Mouse (Mus musculus) ES-Bruce4 (cell line): ENCODE data around the gene Olfr669.

ENCODE experiments used
- CTCF ChIP-seq: IDR thresholded peaks from one replicate; pipeline ENCODE4 v1.8.1; 2011; ENCODE audit warnings: low read depth, low read length
- EP300 ChIP-seq: IDR thresholded peaks from 2 replicates; pipeline ENCODE4 v1.6.1; 2011; ENCODE audit warnings: low read depth, low read length; ENCODE audit not compliant: insufficient read depth
- POLR2A ChIP-seq: IDR thresholded peaks from one replicate; pipeline ENCODE4 v1.8.1; 2011; ENCODE audit warnings: low read length; ENCODE audit not compliant: insufficient read depth

DNA sequence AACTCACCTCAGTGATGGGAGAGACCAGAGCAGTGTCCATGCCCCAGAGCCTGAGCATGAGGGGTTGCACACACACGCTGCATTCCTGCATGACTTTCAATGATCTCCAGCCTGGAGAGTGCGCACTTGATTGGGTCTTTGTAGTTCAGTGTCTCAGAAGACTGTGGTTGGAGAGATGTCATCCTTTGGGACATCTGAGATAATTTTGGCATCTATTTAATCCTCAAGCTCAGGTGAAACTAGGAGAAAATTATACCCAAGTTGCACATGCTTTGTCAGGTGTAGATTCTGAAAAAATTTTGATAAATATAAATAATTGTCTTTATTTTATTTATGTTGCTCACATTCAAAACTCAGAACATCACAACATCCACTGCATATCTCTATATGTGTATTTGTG, 38.2 kb upstream of the Olfr669 start, which contains the start of gene Olfr666:
- no peak for TF ChIP-seq EP300
- TF ChIP-seq CTCF: no peak
- TF ChIP-seq POLR2A: no peak
